Mouse (Mus musculus) stomach, postnatal 0 days (tissue): ENCODE measurements around the gene Txnip. TPM values are rescaled to one million over a fixed set of nuclear protein-coding genes. Genes with fewer than 3 reads are reported as not detected.

ENCODE experiments used
- ATAC-seq: fragments of 200-750 bp; cut with Nextera tagmentation; 2 replicates; pipeline ENCODE4 v1.8.0; 2017; ENCODE audit not compliant: low FRiP score, low TSS enrichment
- DNase-seq: peaks from one replicate; pipeline ENCODE4 v3.0.0-alpha.2; 2016; ENCODE audit warnings: low spot score
- H3K27ac ChIP-seq: fragments of 300-500 bp; sonication (generic); replicated peaks from 2 replicates; pipeline ENCODE4 v1.5.1; 2014; ENCODE audit warnings: mild to moderate bottlenecking, control low read depth
- H3K27me3 ChIP-seq: fragments of 300-500 bp; sonication (generic); 2 replicates; pipeline ENCODE4 v1.6.1; 2014; ENCODE audit warnings: low read length; ENCODE audit not compliant: control insufficient read depth, insufficient read depth
- H3K36me3 ChIP-seq: fragments of 300-500 bp; sonication (generic); 2 replicates; pipeline ENCODE4 v1.6.1; 2014; ENCODE audit warnings: low read length, mixed read lengths; ENCODE audit not compliant: control insufficient read depth, insufficient read depth
- H3K4me1 ChIP-seq: fragments of 300-500 bp; sonication (generic); replicated peaks from 2 replicates; pipeline ENCODE4 v1.6.1; 2014; ENCODE audit warnings: antibody characterized with exemption; ENCODE audit not compliant: control insufficient read depth, insufficient read depth
- H3K4me2 ChIP-seq: fragments of 300-500 bp; sonication (generic); replicated peaks from 2 replicates; pipeline ENCODE4 v1.6.1; 2014; ENCODE audit warnings: low read depth, mild to moderate bottlenecking, control low read depth, moderate library complexity
- H3K4me3 ChIP-seq: fragments of 300-500 bp; sonication (generic); 2 replicates; pipeline ENCODE4 v1.5.1; 2014; ENCODE audit warnings: low read depth, low read length, control low read depth
- H3K9ac ChIP-seq: fragments of 300-500 bp; sonication (generic); 2 replicates; pipeline ENCODE4 v1.6.1; 2014; ENCODE audit warnings: mild to moderate bottlenecking, low read length, control low read depth, mixed read lengths
- H3K9me3 ChIP-seq: fragments of 300-500 bp; sonication (generic); 2 replicates; pipeline ENCODE4 v1.6.1; 2016; ENCODE audit warnings: low read length; ENCODE audit not compliant: control insufficient read depth
- CTCF ChIP-seq: IDR thresholded peaks from 2 replicates; pipeline ENCODE4 v1.5.1; 2016; ENCODE audit warnings: antibody characterized with exemption, low read depth, mild to moderate bottlenecking, moderate library complexity
- EP300 ChIP-seq: optimal IDR thresholded peaks from 2 replicates; pipeline ENCODE3; 2016; ENCODE audit warnings: antibody characterized with exemption
- whole genome bisulfite sequencing: fragments of 180-500 bp; shearing (Covaris S2); extraction: QIAGEN DNeasy Blood & Tissue Kit; methylation state at CpG from one replicate; pipeline ENCODE4 v1.1.7; 2014; 5-methylcytosine and 5-hydroxymethylcytosine counted together
- polyA plus RNA-seq: library from polyadenylated mRNA; unstranded; fragments of >200 nt; fragmentation: Nextera tagmentation; extraction: Ambion mirVana; gene quantifications from 2 replicates; pipeline ENCODE4 v1.2.1, GENCODE M21; 2015

Txnip gene
- polyA plus RNA-seq, 1 experiment from 2014 or later: 276 TPM

DNA sequence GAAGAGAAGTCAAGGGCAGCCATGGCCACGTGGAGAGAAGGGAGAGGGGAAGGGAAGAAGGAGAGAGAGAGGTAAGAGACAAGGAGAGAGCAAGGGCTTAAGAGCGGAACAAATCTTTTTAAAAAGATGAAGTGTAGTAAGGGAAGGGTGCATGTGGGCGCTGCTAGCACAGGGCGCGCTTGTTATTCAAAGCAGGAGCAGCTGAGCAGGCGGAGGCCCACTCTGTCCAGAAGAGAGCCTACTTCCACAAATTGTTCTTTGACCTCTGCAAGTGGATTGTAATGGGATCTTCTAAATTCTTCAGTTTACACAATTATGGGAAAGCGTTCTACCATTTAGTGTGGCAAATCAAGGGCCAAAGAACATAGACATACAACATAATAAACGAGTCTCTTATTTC lies 10.8 kb downstream of the Txnip start:
- Histone ChIP-seq H3K4me1 (peaks cover 3% of the 10 kb centered on the region; the same call in 1 of the 2 replicates), H3K27me3 (no peaks in the 10 kb centered on the region), H3K4me2 (no peak overlapping the region), H3K4me3 (no peak overlapping the region), H3K36me3 (no peaks in the 10 kb centered on the region), H3K9ac (no peak overlapping the region), H3K9me3 (no peaks in the 10 kb centered on the region), H3K27ac (0 out of 2 replicates have a peak overlapping the region, but pooled peaks have one; percentile 4)
- ATAC-seq (no peak), DNase-seq (no peak)
- TF ChIP-seq CTCF (no peak), EP300 (no peak)
- WGBS: 82% methylated on average over 8 of the region's 8 CpGs

DNA sequence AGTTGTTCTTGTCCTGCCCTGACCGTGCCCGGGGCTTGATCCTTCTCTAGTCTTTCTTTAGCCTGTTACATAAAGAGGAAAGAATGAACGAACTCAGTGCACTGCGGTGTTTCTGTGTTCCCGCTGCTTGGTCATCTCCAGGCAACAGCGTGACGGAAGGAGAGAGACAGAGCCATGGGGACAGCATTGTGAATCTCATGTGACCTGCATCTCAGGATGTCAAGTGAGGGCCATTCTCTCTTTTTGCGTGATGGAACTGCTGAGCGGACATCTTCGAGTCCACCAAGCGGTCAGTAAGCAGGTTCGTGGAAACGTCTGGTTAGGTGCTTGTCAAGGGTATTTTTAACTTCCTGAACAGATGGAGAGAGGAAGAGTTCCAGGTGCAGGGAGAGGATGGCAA lies 11.7 kb downstream of the Txnip start:
- H3K36me3 ChIP-seq: no peaks in the 10 kb centered on the region
- no peak for ATAC-seq
- no peak overlapping the region for H3K4me3 ChIP-seq
- 0 out of 2 replicates have a peak overlapping the region, but pooled peaks have one; percentile 8 for H3K27ac ChIP-seq
- no peak overlapping the region for H3K9ac ChIP-seq
- peaks cover 7% of the 10 kb centered on the region for H3K4me1 ChIP-seq
- TF ChIP-seq CTCF: no peak
- TF ChIP-seq EP300: no peak
- DNase-seq: no peak
- no peaks in the 10 kb centered on the region for H3K9me3 ChIP-seq
- H3K27me3 ChIP-seq: no peaks in the 10 kb centered on the region
- H3K4me2 ChIP-seq: no peak overlapping the region
- WGBS: 93% methylated on average over 13 of the region's 13 CpGs

DNA sequence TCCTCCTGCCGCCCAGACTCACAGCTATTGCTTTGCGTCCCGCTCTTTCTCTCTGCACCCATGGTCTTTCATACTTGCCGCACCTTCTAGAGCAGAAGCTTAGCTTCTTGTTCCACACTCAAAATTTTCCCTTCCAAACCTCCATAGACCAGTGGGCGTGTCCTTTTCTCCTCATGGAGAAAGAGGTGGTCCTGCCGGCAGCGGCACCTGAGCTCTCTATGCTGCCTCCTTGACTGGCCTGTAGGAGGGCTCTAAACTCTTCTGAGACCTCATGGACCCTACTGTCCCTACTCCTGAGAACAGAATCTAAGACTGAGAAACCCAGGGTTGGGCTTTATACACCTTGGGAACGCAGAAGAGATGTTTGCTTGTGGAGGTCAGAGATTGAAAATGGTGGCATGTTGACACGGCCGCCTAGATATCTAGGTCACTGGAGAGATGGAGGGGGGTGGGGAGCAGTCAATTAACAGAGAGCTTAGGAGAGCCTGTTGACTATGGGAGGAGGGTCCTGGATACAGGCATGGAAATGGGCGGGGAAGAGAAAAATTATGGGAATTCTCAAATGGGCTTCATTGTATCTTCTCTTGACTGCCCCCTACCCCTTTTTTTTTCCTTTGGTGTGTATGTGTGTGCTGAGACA lies 12.3 kb downstream of the Txnip start:
- Histone ChIP-seq H3K4me1 (peaks cover 4% of the 10 kb centered on the region), H3K4me2 (no peak overlapping the region), H3K36me3 (no peaks in the 10 kb centered on the region), H3K9me3 (no peaks in the 10 kb centered on the region), H3K4me3 (no peak overlapping the region), H3K27me3 (no peaks in the 10 kb centered on the region), H3K9ac (no peak overlapping the region), H3K27ac (no peak overlapping the region)
- 73% methylated on average over 11 of the region's 11 CpGs for WGBS
- no peak for ATAC-seq
- peak; percentile 27 for DNase-seq
- TF ChIP-seq EP300 (no peak), CTCF (no peak)

DNA sequence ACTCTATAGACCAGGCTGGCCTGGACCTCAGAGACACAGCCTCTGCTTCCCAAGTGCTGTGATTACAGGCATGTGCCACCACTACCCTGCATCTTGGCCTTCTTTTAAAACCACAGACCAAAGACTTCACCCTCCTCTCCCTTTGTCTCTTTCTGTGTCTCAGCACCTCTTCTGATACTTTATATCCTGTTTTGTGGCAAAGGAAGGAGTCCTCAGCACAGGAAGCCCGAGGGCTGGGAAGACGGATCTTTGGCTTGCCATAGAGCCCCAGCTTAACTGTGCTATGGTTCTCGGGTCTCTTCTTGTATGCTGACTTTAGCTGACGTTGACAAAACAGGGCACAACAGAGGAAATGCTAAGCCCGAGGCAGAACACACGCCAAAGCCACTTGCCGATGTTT lies 12.9 kb downstream of the Txnip start:
- WGBS: 55% methylated on average over 7 of the region's 7 CpGs

DNA sequence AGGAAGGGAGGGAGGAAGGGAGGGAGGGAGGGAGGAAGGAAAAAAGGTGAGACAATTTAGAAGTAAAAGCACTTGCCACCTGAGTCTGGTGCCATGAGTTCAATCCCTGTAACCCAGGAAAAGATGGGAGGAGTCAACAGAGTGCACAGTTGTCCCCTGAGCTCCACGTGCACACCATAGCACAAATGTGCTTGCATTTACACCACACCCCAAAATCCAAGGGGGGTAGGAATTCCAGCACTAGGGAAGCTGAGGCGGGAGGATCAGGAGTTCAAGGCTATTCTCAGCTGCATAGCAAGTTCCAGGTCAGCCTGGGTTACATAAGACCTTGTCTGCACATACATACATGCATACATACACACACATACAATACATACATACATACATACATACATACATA lies 13.6 kb downstream of the Txnip start:
- H3K4me3 ChIP-seq: no peak overlapping the region
- 69% methylated on average over 2 of the region's 2 CpGs for WGBS
- no peaks in the 10 kb centered on the region for H3K27me3 ChIP-seq
- no peaks in the 10 kb centered on the region for H3K9me3 ChIP-seq
- peaks cover 13% of the 10 kb centered on the region for H3K4me1 ChIP-seq
- no peak for TF ChIP-seq EP300
- TF ChIP-seq CTCF: no peak
- no peak overlapping the region for H3K9ac ChIP-seq
- H3K27ac ChIP-seq: 0 out of 2 replicates have a peak overlapping the region, but pooled peaks have one; percentile 8
- ATAC-seq (no peak), DNase-seq (no peak)
- no peak overlapping the region for H3K4me2 ChIP-seq
- H3K36me3 ChIP-seq: no peaks in the 10 kb centered on the region

More for the DNA sequence above, 12.9 kb downstream of the Txnip start:
- no peak for TF ChIP-seq EP300
- TF ChIP-seq CTCF: no peak
- H3K27me3 ChIP-seq: no peaks in the 10 kb centered on the region
- no peaks in the 10 kb centered on the region for H3K36me3 ChIP-seq
- no peak overlapping the region for H3K4me3 ChIP-seq
- no peak overlapping the region for H3K4me2 ChIP-seq
- DNase-seq (no peak), ATAC-seq (no peak)
- peaks cover 9% of the 10 kb centered on the region for H3K4me1 ChIP-seq
- H3K9ac ChIP-seq: no peak overlapping the region
- peak overlapping the region; percentile 71 for H3K27ac ChIP-seq
- no peaks in the 10 kb centered on the region for H3K9me3 ChIP-seq

- no peak overlapping the region for H3K4me3 ChIP-seq
These were observed 14.3 kb downstream of the Txnip start for GRCm38 (mm10) chr3:96571896-96572698.

More at GRCm38 (mm10) chr3:96571896-96572698, 14.3 kb downstream of the Txnip start:
- peaks cover 16% of the 10 kb centered on the region for H3K4me1 ChIP-seq
- H3K9me3 ChIP-seq: no peaks in the 10 kb centered on the region
- TF ChIP-seq EP300 (no peak), CTCF (no peak)
- H3K27me3 ChIP-seq: no peaks in the 10 kb centered on the region
- DNase-seq: peak; percentile 70
- peak overlapping the region; percentile 67 for H3K27ac ChIP-seq
- H3K4me2 ChIP-seq: no peak overlapping the region
- WGBS: 70% methylated on average over 16 of the region's 16 CpGs
- 0 out of 2 replicates have a peak, but pooled peaks have one; percentile 3 for ATAC-seq
- no peaks in the 10 kb centered on the region for H3K36me3 ChIP-seq
- no peak overlapping the region for H3K9ac ChIP-seq
